8 mouse cellular contexts compared by ENCODE assay signal in genomic region chr3:109124091-109124490, GRCm38 (mm10). TPM values are rescaled to one million over a fixed set of nuclear protein-coding genes. Genes with fewer than 3 reads are reported as not detected.
DNase-seq lines count a peak whose midpoint lies in the region; ATAC-seq and TF ChIP-seq lines count a peak whose summit lies in the region.

No protein-coding gene starts in this region.

- H3K4me3 ChIP-seq in lung, adult 2 months (replicated peaks; ENCODE audit: extremely low read depth, low read depth, low read length): peak overlapping the region; percentile 91
- peak overlapping the region; percentile 76 for H3K4me3 ChIP-seq in intestine, embryonic 15.5 days (replicated peaks)
- no peak overlapping the region for H3K4me3 ChIP-seq in neural tube, embryonic 14.5 days (ENCODE audit: low read depth, low read length)

- TF ChIP-seq CTCF in lung, adult 2 months (IDR thresholded peaks at IDR 0.05; ENCODE audit: insufficient read depth, low read length): no peak

- intact Hi-C loops in gastrocnemius, postnatal 14 days (cut with DNase I; ENCODE audit: low total_unique reads): no loop called here

- H3K36me3 ChIP-seq in intestine, embryonic 15.5 days: no peaks in the 10 kb centered on the region
- no peaks in the 10 kb centered on the region for H3K36me3 ChIP-seq in neural tube, embryonic 14.5 days (ENCODE audit: control insufficient read depth, insufficient read depth, low read length)

- peak; percentile 34; the same call in 1 of the 2 replicates for ATAC-seq in erythroblast, adult 5-6 weeks (replicated peaks; ENCODE audit: low FRiP score, poor library complexity, severe bottlenecking)
- no peak for ATAC-seq in intestine, embryonic 15.5 days
- no peak for ATAC-seq in neural tube, embryonic 14.5 days (ENCODE audit: low read depth)

- peaks cover 4% of the 10 kb centered on the region; the same call in 1 of the 2 replicates for H3K4me1 ChIP-seq in lung, adult 2 months (ENCODE audit: control insufficient read depth, insufficient read depth, low read length)
- peaks cover 19% of the 10 kb centered on the region for H3K4me1 ChIP-seq in intestine, embryonic 15.5 days (replicated peaks)
- H3K4me1 ChIP-seq in neural tube, embryonic 14.5 days (ENCODE audit: control insufficient read depth, insufficient read depth, low read length): no peaks in the 10 kb centered on the region

- 16% methylated on average over 4 of the region's 4 CpGs for WGBS in lung, adult 2 months
- 45% methylated on average over 4 of the region's 4 CpGs for WGBS in intestine, embryonic 15.5 days
- WGBS in neural tube, embryonic 14.5 days: 64% methylated on average over 4 of the region's 4 CpGs

- H3K4me2 ChIP-seq in intestine, embryonic 15.5 days (replicated peaks): peak overlapping the region; percentile 70
- peak overlapping the region; percentile 88; the same call in 1 of the 2 replicates for H3K4me2 ChIP-seq in neural tube, embryonic 14.5 days (ENCODE audit: low read depth, low read length)

- no peak for DNase-seq in lung, adult 2 months
- DNase-seq in lung, postnatal 14 days: no peak
- DNase-seq in gastrocnemius, postnatal 14 days: no peak
- no peak for DNase-seq in spleen, postnatal 4 days (ENCODE audit: low spot score in 2 of 2)
- no peak for DNase-seq in layer of hippocampus, postnatal 14 days (ENCODE audit: low spot score in 2 of 2)

- no peaks in the 10 kb centered on the region for H3K9me3 ChIP-seq in intestine, embryonic 15.5 days
- H3K9me3 ChIP-seq in neural tube, embryonic 14.5 days (ENCODE audit: control insufficient read depth, low read length): no peaks in the 10 kb centered on the region

- TF ChIP-seq POLR2A in lung, adult 2 months (IDR thresholded peaks at IDR 0.05; ENCODE audit: borderline replicate concordance, extremely low read depth, low read depth, low read length): no peak

- H3K27me3 ChIP-seq in intestine, embryonic 15.5 days (replicated peaks): no peaks in the 10 kb centered on the region
- no peaks in the 10 kb centered on the region for H3K27me3 ChIP-seq in neural tube, embryonic 14.5 days (ENCODE audit: control insufficient read depth, insufficient read depth, low read length)

- H3K27ac ChIP-seq in intestine, embryonic 15.5 days: peak overlapping the region; percentile 91
- H3K27ac ChIP-seq in neural tube, embryonic 14.5 days (ENCODE audit: low read depth, low read length): no peak overlapping the region

- no peak overlapping the region for H3K9ac ChIP-seq in intestine, embryonic 15.5 days
- no peak overlapping the region for H3K9ac ChIP-seq in neural tube, embryonic 14.5 days (replicated peaks; ENCODE audit: low read depth, low read length)

RNA-seq across cellular contexts. Expression of gene Slc25a24, which starts 1.1 kb away (rescaled TPM):
- polyA plus RNA-seq in lung, adult 2 months (2012; rRNA removed): 8.8 and 8.9 TPM in 2 replicates
- total RNA-seq in erythroblast, adult 5-6 weeks (2015; ENCODE audit: low replicate concordance): 14.8 and 18.8 TPM in 2 replicates
- total RNA-seq in erythroblast, adult 5-6 weeks (2017; ENCODE audit: low replicate concordance): 25.9 and 28.1 TPM in 2 replicates
- polyA plus RNA-seq in intestine, embryonic 15.5 days (2015; fragmentation: Nextera tagmentation; extraction: Ambion mirVana): 34.7 and 39.9 TPM in 2 replicates
- 3.0 and 8.0 TPM in 2 replicates for polyA plus RNA-seq in neural tube, embryonic 14.5 days (2014; fragmentation: Nextera tagmentation; extraction: Ambion mirVana)
- total RNA-seq in gastrocnemius, postnatal 14 days (2021): 1 to 10 TPM; 6.3 to 8.0 TPM
- total RNA-seq in layer of hippocampus, postnatal 14 days (2021): 1 to 10 TPM; 4.1 to 4.3 TPM

RNA-seq across cellular contexts. Expression of gene Slc25a54, which starts 43.8 kb away (rescaled TPM):
- not detected in 2 replicates for polyA plus RNA-seq in lung, adult 2 months (2012; rRNA removed)
- total RNA-seq in erythroblast, adult 5-6 weeks (2015; ENCODE audit: low replicate concordance): not detected in 2 replicates
- not detected in 2 replicates for total RNA-seq in erythroblast, adult 5-6 weeks (2017; ENCODE audit: low replicate concordance)
- not detected in 2 replicates for polyA plus RNA-seq in intestine, embryonic 15.5 days (2015; fragmentation: Nextera tagmentation; extraction: Ambion mirVana)
- not detected in 2 replicates for polyA plus RNA-seq in neural tube, embryonic 14.5 days (2014; fragmentation: Nextera tagmentation; extraction: Ambion mirVana)
- total RNA-seq in gastrocnemius, postnatal 14 days (2021): not detected
- total RNA-seq in layer of hippocampus, postnatal 14 days (2021): not detected
